Mouse (Mus musculus): ENCODE results near the gene Thap7. TPM values are rescaled to one million over a fixed set of nuclear protein-coding genes. Genes with fewer than 3 reads are reported as not detected.

Thap7 gene
- total and polyA plus RNA-seq, 3 experiments, result 65.4 to 65.5 TPM; not detected in 1

DNA sequence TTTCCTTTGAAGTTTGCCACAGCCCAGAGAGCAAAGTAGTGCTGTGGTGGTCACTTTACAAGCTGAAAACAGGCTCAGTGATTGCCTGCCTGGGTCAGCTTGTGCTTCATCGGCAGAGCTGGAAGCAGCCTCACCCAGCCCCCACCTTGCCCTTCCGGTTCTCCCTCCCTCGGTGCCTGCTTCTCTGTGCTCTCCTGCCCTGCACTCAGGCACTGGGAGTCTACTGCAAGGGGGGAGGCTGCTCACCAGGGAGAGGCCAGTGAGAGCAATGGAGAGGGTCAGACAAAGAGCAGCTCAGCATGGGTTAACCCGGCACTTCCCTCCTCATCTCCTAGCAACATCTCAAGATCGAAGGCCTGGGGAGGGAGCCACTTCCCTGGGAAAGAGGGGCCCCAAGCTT lies 27.9 kb upstream of the Thap7 start:
- Histone ChIP-seq H3K9me3 (replicated peaks; ENCODE audit: insufficient read depth, low read length) (no peaks in the 10 kb centered on the region), H3K9ac (ENCODE audit: control insufficient read depth, low read depth, low read length, poor library complexity, severe bottlenecking) (peak overlapping the region; percentile 20), H3K79me2 (ENCODE audit: control insufficient read depth, insufficient read depth, low read length, poor library complexity) (no peaks in the 10 kb centered on the region), H3K4me3 (ENCODE audit: control insufficient read depth in 1 of 2, insufficient read depth in 1 of 2, low read depth in 2 of 2, low read length in 2 of 2) (peak overlapping the region; percentile 33 to 38; a peak in 3 of 4 replicates), H3K36me3 (ENCODE audit: control insufficient read depth in 1 of 2, insufficient read depth in 2 of 2, low read length in 2 of 2) (peaks cover 0 to 8% of the 10 kb centered on the region in 2 experiments; a peak in 2 of 4 replicates), H3K27me3 (ENCODE audit: control insufficient read depth in 1 of 2, insufficient read depth in 2 of 2, low read length in 2 of 2) (peaks cover 0 to 3% of the 10 kb centered on the region in 2 experiments; a peak in 1 of 4 replicates), H3K4me1 (ENCODE audit: control insufficient read depth in 1 of 2, insufficient read depth in 2 of 2, low read length in 2 of 2) (peaks cover 6 to 26% of the 10 kb centered on the region in 2 experiments), H3K27ac (ENCODE audit: control insufficient read depth, low read depth, low read length) (no peak overlapping the region)
- TF ChIP-seq SIN3A (IDR thresholded peaks at IDR 0.05; ENCODE audit: low read length) (peak; percentile 26; the same call in 1 of the 2 replicates), TBP (IDR thresholded peaks at IDR 0.05; ENCODE audit: low read depth, low read length) (peak; percentile 31; the same call in 1 of the 2 replicates), CTCF (IDR thresholded peaks at IDR 0.05 in 2 of 3, conservative IDR thresholded peaks at IDR 0.05 in 1 of 3; ENCODE audit: control insufficient read depth in 1 of 3, insufficient read depth in 1 of 3, low read depth in 2 of 3, low read length in 3 of 3, poor library complexity in 1 of 3, severe bottlenecking in 1 of 3) (no peak), MXI1 (IDR thresholded peaks at IDR 0.05; ENCODE audit: low read depth, low read length) (no peak), GABPA (IDR thresholded peaks at IDR 0.05; ENCODE audit: low read depth, low read length) (no peak), HCFC1 (IDR thresholded peaks at IDR 0.05; ENCODE audit: low read depth, low read length) (0 out of 2 replicates have a peak, but pooled peaks have one; percentile 19)
- peak; percentile 36 for DNase-seq (ENCODE audit: low read depth, low spot score)

DNA sequence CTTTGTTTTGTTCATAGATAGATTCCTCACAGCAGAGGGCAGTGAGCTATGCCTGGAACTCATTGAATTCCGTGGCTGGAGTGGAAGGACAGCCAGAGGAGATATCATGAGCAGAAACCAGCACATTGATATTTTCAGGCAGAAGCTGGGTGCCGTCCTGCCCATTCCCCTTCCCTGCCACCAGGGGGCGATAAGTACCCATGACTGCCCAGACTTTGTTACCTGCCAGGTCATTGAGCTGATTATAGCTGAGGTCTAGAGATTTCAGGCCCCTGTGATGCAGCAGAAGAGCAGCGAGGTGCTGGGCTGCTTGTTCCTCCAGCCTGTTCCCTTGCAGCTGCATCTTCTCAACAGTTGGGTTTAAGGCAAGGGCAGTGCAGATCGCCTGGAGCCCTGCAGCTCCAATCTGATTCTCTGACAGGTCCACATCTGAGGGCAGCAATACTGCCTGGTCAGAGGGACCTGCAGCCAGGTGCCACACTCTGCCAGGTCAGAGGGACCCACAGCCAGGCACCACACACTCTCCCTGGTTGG lies 27.1 kb upstream of the Thap7 start:
- Histone ChIP-seq H3K9me3 (replicated peaks; ENCODE audit: insufficient read depth, low read length) (no peaks in the 10 kb centered on the region), H3K4me1 (ENCODE audit: control insufficient read depth in 1 of 2, insufficient read depth in 2 of 2, low read length in 2 of 2) (peaks cover 6 to 30% of the 10 kb centered on the region in 2 experiments), H3K27me3 (ENCODE audit: control insufficient read depth in 1 of 2, insufficient read depth in 2 of 2, low read length in 2 of 2) (peaks cover 0 to 3% of the 10 kb centered on the region in 2 experiments; a peak in 1 of 4 replicates), H3K4me3 (ENCODE audit: control insufficient read depth in 1 of 2, insufficient read depth in 1 of 2, low read depth in 2 of 2, low read length in 2 of 2) (peak overlapping the region in 1 of 2 experiments; percentile 38; a peak in 1 of 4 replicates), H3K36me3 (ENCODE audit: control insufficient read depth in 1 of 2, insufficient read depth in 2 of 2, low read length in 2 of 2) (peaks cover 0 to 10% of the 10 kb centered on the region in 2 experiments; a peak in 2 of 4 replicates), H3K27ac (ENCODE audit: control insufficient read depth, low read depth, low read length) (no peak overlapping the region), H3K9ac (ENCODE audit: control insufficient read depth, low read depth, low read length, poor library complexity, severe bottlenecking) (peak overlapping the region; percentile 6; the same call in 1 of the 2 replicates), H3K79me2 (ENCODE audit: control insufficient read depth, insufficient read depth, low read length, poor library complexity) (no peaks in the 10 kb centered on the region)
- DNase-seq (ENCODE audit: low read depth, low spot score), result peak; percentile 77
- peak; percentile 95 for TF ChIP-seq SMC3 (IDR thresholded peaks at IDR 0.05; ENCODE audit: low read depth, low read length)
- no peak for TF ChIP-seq POLR2AphosphoS2 (IDR thresholded peaks at IDR 0.05; ENCODE audit: low read length)
- TF ChIP-seq MAZ (IDR thresholded peaks at IDR 0.05; ENCODE audit: low read depth, low read length), result no peak
- TF ChIP-seq RAD21 (IDR thresholded peaks at IDR 0.05; ENCODE audit: low read depth, low read length), result peak; percentile 94
- peak; percentile 97 to 99 (median 97) for TF ChIP-seq CTCF (IDR thresholded peaks at IDR 0.05 in 2 of 3, conservative IDR thresholded peaks at IDR 0.05 in 1 of 3; ENCODE audit: control insufficient read depth in 1 of 3, insufficient read depth in 1 of 3, low read depth in 2 of 3, low read length in 3 of 3, poor library complexity in 1 of 3, severe bottlenecking in 1 of 3)
- no peak for TF ChIP-seq USF2 (IDR thresholded peaks at IDR 0.05; ENCODE audit: borderline replicate concordance in 1 of 2, insufficient read depth in 1 of 2, low read depth in 1 of 2, low read length in 2 of 2)
- TF ChIP-seq ZC3H11A (IDR thresholded peaks at IDR 0.05; ENCODE audit: low read depth, low read length), result peak; percentile 77
- no peak for TF ChIP-seq POLR2AphosphoS5 (IDR thresholded peaks at IDR 0.05; ENCODE audit: borderline replicate concordance, low read depth, low read length)
